Mouse (Mus musculus) NIH3T3 (cell line): ENCODE data around the gene Vmn1r80.
"Not testable (repeated sequence)": the region's sequence is repeated elsewhere in the genome, so short reads cannot be mapped to it uniquely, and the experiment has no call there.

Source experiments
- DNase-seq: peaks from one replicate; pipeline ENCODE4 v3.0.0-alpha.2; 2012; ENCODE audit warnings: low read depth

Vmn1r80 gene

GRCm38 (mm10) chr7:12188986-12189385, at the start of gene Vmn1r80:
Vmn1r80 (plus strand) TSS chr7:12189286.
- no peak for DNase-seq

- no peak for DNase-seq
These were observed 39.1 kb upstream of the Vmn1r80 start, which contains the start of gene Vmn1r78 for GRCm38 (mm10) chr7:12149957-12150356. Vmn1r78 (plus strand) TSS chr7:12150257.

- DNase-seq: not testable (repeated sequence)
These were observed 32.6 kb upstream of the Vmn1r80 start for GRCm38 (mm10) chr7:12156463-12156862.

GRCm38 (mm10) chr7:12170979-12171378, 18.1 kb upstream of the Vmn1r80 start, which contains the start of gene Vmn1r79:
Vmn1r79 (plus strand) TSS chr7:12171279.
- not testable (repeated sequence) for DNase-seq

- DNase-seq: not testable (repeated sequence)
These were observed 16.2 kb upstream of the Vmn1r80 start for GRCm38 (mm10) chr7:12172926-12173325.

GRCm38 (mm10) chr7:12204141-12204540, 15.1 kb downstream of the Vmn1r80 start:
- no peak for DNase-seq
